Mouse (Mus musculus) intestine, postnatal 0 days (tissue): ENCODE data around the gene Hba-x. TPM values are rescaled to one million over a fixed set of nuclear protein-coding genes. Genes with fewer than 3 reads are reported as not detected.
"Not testable (repeated sequence)": the region's sequence is repeated elsewhere in the genome, so short reads cannot be mapped to it uniquely, and the experiment has no call there.

Experiments
- ATAC-seq: fragments of 200-750 bp; cut with Nextera tagmentation; 2 replicates; pipeline ENCODE4 v1.8.0; 2017; ENCODE audit warnings: mild to moderate bottlenecking, moderate TSS enrichment, moderate library complexity
- H3K27ac ChIP-seq: fragments of 300-500 bp; sonication (generic); 2 replicates; pipeline ENCODE4 v1.5.1; 2014; ENCODE audit warnings: mild to moderate bottlenecking, low read depth, low read length, moderate library complexity
- H3K27me3 ChIP-seq: fragments of 300-500 bp; sonication (generic); replicated peaks from 2 replicates; pipeline ENCODE4 v1.6.1; 2014; ENCODE audit warnings: low read length, mixed read lengths; ENCODE audit not compliant: control insufficient read depth, insufficient read depth
- H3K36me3 ChIP-seq: fragments of 300-500 bp; sonication (generic); 2 replicates; pipeline ENCODE4 v1.6.1; 2014; ENCODE audit warnings: mild to moderate bottlenecking, moderate library complexity; ENCODE audit not compliant: control insufficient read depth, insufficient read depth
- H3K4me1 ChIP-seq: fragments of 300-500 bp; sonication (generic); replicated peaks from 2 replicates; pipeline ENCODE4 v1.6.1; 2014; ENCODE audit warnings: antibody characterized with exemption, low read length, mixed read lengths; ENCODE audit not compliant: control insufficient read depth, insufficient read depth
- H3K4me2 ChIP-seq: fragments of 300-500 bp; sonication (generic); replicated peaks from 2 replicates; pipeline ENCODE4 v1.6.1; 2014; ENCODE audit warnings: low read depth, mild to moderate bottlenecking, moderate library complexity
- H3K4me3 ChIP-seq: fragments of 300-500 bp; sonication (generic); 2 replicates; pipeline ENCODE4 v1.5.1; 2014; ENCODE audit warnings: low read depth, low read length
- H3K9ac ChIP-seq: fragments of 300-500 bp; sonication (generic); 2 replicates; pipeline ENCODE4 v1.6.1; 2014; ENCODE audit warnings: mild to moderate bottlenecking, low read depth, low read length
- H3K9me3 ChIP-seq: fragments of 300-500 bp; sonication (generic); 2 replicates; pipeline ENCODE4 v1.6.1; 2016; ENCODE audit warnings: mixed run types; ENCODE audit not compliant: control insufficient read depth
- CTCF ChIP-seq: sonication (generic); IDR thresholded peaks from 2 replicates; pipeline ENCODE4 v1.5.1; 2016; ENCODE audit warnings: low read depth, mild to moderate bottlenecking, control low read depth, antibody characterized with exemption, moderate library complexity
- WGBS: fragments of 180-500 bp; shearing (Covaris S2); extraction: QIAGEN DNeasy Blood & Tissue Kit; methylation state at CpG from one replicate; pipeline ENCODE4 v1.1.7; 2014; 5-methylcytosine and 5-hydroxymethylcytosine counted together
- polyA plus RNA-seq: library from polyadenylated mRNA; unstranded; fragments of >200 nt; fragmentation: Nextera tagmentation; extraction: Ambion mirVana; gene quantifications from 2 replicates; pipeline ENCODE4 v1.2.1, GENCODE M21; 2015

Gene Hba-x
- polyA plus RNA-seq, 1 experiment from 2014 or later = 0.23 TPM

- not testable (repeated sequence) for H3K9me3 ChIP-seq, H3K36me3 ChIP-seq, H3K4me1 ChIP-seq, H3K4me3 ChIP-seq, H3K27me3 ChIP-seq, H3K27ac ChIP-seq, H3K9ac ChIP-seq, ATAC-seq
- H3K4me2 ChIP-seq = peak within 1 kb of the TSS; percentile 54
- peak; percentile 83 for TF ChIP-seq CTCF
- WGBS = 17% methylated on average over 30 of the region's 33 CpGs
Measured at GRCm38 (mm10) chr11:32286695-32287492, 10.7 kb downstream of the Hba-x start, which contains the start of gene Hbq1b. Gene Hbq1b, plus strand, starts transcription at chr11:32286965.

- TF ChIP-seq CTCF = no peak
- Histone ChIP-seq H3K27ac (no peak overlapping the region), H3K4me1 (no peaks in the 10 kb centered on the region), H3K4me3 (no peak overlapping the region), H3K36me3 (no peaks in the 10 kb centered on the region), H3K9me3 (no peaks in the 10 kb centered on the region), H3K9ac (no peak overlapping the region), H3K4me2 (no peak overlapping the region), H3K27me3 (0 out of 2 replicates have a peak, but pooled peaks cover 3% of the 10 kb centered on the region)
- 65% methylated on average over 9 of the region's 9 CpGs for WGBS
- no peak for ATAC-seq
Measured at GRCm38 (mm10) chr11:32287493-32287825, 11.3 kb downstream of the Hba-x start.

- H3K36me3 ChIP-seq, H3K4me1 ChIP-seq, H3K27me3 ChIP-seq, H3K4me3 ChIP-seq, H3K4me2 ChIP-seq, H3K27ac ChIP-seq, ATAC-seq, H3K9ac ChIP-seq, H3K9me3 ChIP-seq: not testable (repeated sequence)
- 84% methylated on average over 4 of the region's 4 CpGs for WGBS
Measured at GRCm38 (mm10) chr11:32292819-32293218, 16.6 kb downstream of the Hba-x start.

DNA sequence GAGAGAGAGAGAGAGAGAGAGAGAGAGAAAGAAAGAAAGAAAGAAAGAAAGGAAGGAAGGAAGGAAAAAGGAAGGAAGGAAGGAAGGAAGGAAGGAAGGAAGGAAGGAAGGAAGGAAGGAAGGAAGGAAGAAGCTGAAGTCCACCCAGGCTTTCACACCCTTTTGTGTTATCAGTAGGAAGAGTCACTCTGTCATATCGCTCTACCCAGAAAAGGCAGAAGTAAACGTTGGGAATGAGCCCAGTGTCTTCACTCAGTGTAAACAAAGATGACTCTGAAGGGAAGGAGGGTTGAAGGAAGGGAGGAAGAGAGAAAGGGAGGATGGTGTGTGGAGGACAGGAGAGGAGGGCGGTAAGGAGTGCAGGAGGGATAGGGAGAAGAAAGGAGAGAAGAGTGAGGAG, 17.3 kb downstream of the Hba-x start:
- 41% methylated on average over 3 of the region's 3 CpGs for WGBS

DNA sequence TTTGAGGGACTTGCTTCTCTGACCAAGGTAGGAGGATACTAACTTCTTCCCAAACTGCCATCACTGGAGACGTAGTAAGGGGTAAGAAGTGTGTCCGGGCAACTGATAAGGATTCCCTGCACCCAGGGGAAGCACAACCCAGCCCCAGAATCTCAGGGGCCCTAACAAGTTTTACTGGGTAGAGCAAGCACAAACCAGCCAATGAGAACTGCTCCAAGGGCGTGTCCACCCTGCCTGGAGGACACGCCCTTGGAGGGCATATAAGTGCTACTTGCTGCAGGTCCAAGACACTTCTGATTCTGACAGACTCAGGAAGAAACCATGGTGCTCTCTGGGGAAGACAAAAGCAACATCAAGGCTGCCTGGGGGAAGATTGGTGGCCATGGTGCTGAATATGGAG, 20.0 kb downstream of the Hba-x start, which contains the start of gene Hba-a2:
TSS of gene Hba-a2 (plus strand) at position 287 of the 400 bp plus-strand sequence.
- peak; percentile 41; the same call in 1 of the 2 replicates for ATAC-seq
- not testable (repeated sequence) for H3K9me3 ChIP-seq, H3K36me3 ChIP-seq, H3K4me1 ChIP-seq, H3K9ac ChIP-seq, H3K27me3 ChIP-seq, H3K27ac ChIP-seq, H3K4me2 ChIP-seq, H3K4me3 ChIP-seq
- no CpG with 5 or more reads among the region's 4 CpGs for WGBS

More for the DNA sequence above, 17.3 kb downstream of the Hba-x start:
- H3K4me1 ChIP-seq, H3K36me3 ChIP-seq, H3K27me3 ChIP-seq, H3K4me3 ChIP-seq, H3K4me2 ChIP-seq, H3K27ac ChIP-seq, ATAC-seq, H3K9ac ChIP-seq, H3K9me3 ChIP-seq: not testable (repeated sequence)

GRCm38 (mm10) chr11:32297417-32297816, 21.2 kb downstream of the Hba-x start:
- ATAC-seq, H3K4me1 ChIP-seq: not testable (repeated sequence)
- 29% methylated on average over 2 of the region's 2 CpGs for WGBS

More at GRCm38 (mm10) chr11:32297417-32297816, 21.2 kb downstream of the Hba-x start:
- not testable (repeated sequence) for H3K4me3 ChIP-seq, H3K27me3 ChIP-seq, H3K9ac ChIP-seq, H3K36me3 ChIP-seq, H3K9me3 ChIP-seq, H3K27ac ChIP-seq, H3K4me2 ChIP-seq
